8 mouse cellular contexts compared by ENCODE assay signal in genomic region chr2:32914896-32915295, GRCm38 (mm10). TPM values are rescaled to one million over a fixed set of nuclear protein-coding genes. Genes with fewer than 3 reads are reported as not detected.
A peak's percentile ranks its signal among the peaks of the same experiment; 100 is the strongest.
DNase-seq lines count a peak whose midpoint lies in the region; ATAC-seq and TF ChIP-seq lines count a peak whose summit lies in the region.

No protein-coding gene starts in this region.

- H3K4me3 ChIP-seq in forebrain, embryonic 10.5 days: no peak overlapping the region
- no peak overlapping the region for H3K4me3 ChIP-seq in forebrain, embryonic 13.5 days
- H3K4me3 ChIP-seq in embryonic facial prominence, embryonic 15.5 days (replicated peaks): no peak overlapping the region
- H3K4me3 ChIP-seq in heart, postnatal 0 days (ENCODE audit: low read depth, low read length): no peak overlapping the region

- H3K27ac ChIP-seq in forebrain, embryonic 10.5 days: peak overlapping the region; percentile 76
- no peak overlapping the region for H3K27ac ChIP-seq in forebrain, embryonic 13.5 days
- peak overlapping the region; percentile 78 for H3K27ac ChIP-seq in embryonic facial prominence, embryonic 15.5 days (replicated peaks)
- peak overlapping the region; percentile 92 for H3K27ac ChIP-seq in heart, postnatal 0 days (ENCODE audit: low read depth)

- ATAC-seq in forebrain, embryonic 13.5 days: no peak; the same call in 1 of the 2 replicates
- peak; percentile 71 for ATAC-seq in embryonic facial prominence, embryonic 15.5 days (ENCODE audit: insufficient number of reproducible peaks, low FRiP score, low TSS enrichment, low read depth)
- ATAC-seq in heart, postnatal 0 days (ENCODE audit: insufficient read depth, low read depth): peak; percentile 92
- ATAC-seq in CD4-positive, CD25-positive, alpha-beta regulatory T cell, adult 4 months: no peak
- ATAC-seq in granulocyte monocyte progenitor cell, adult 5-6 weeks (replicated peaks; ENCODE audit: poor library complexity, severe bottlenecking): no peak

- H3K27me3 ChIP-seq in forebrain, embryonic 10.5 days (ENCODE audit: poor library complexity, severe bottlenecking): peaks cover 25% of the 10 kb centered on the region
- H3K27me3 ChIP-seq in forebrain, embryonic 13.5 days: peaks cover 9% of the 10 kb centered on the region; the same call in 1 of the 2 replicates
- H3K27me3 ChIP-seq in embryonic facial prominence, embryonic 15.5 days: no peaks in the 10 kb centered on the region
- H3K27me3 ChIP-seq in heart, postnatal 0 days (ENCODE audit: control insufficient read depth, insufficient read depth, low read length): no peaks in the 10 kb centered on the region

- H3K4me2 ChIP-seq in forebrain, embryonic 13.5 days: no peak overlapping the region
- H3K4me2 ChIP-seq in embryonic facial prominence, embryonic 15.5 days (replicated peaks): no peak overlapping the region
- H3K4me2 ChIP-seq in heart, postnatal 0 days (ENCODE audit: low read depth, low read length): no peak overlapping the region

- no peak for DNase-seq in forebrain, embryonic 10.5 days (ENCODE audit: extremely low spot score, low spot score)
- DNase-seq in heart, postnatal 0 days (ENCODE audit: low spot score): peak; percentile 92
- DNase-seq in kidney, postnatal 14 days: peak; percentile 83
- DNase-seq in lung, postnatal 36 days: peak; percentile 79

- TF ChIP-seq CTCF in heart, postnatal 0 days (IDR thresholded peaks at IDR 0.05; ENCODE audit: low read depth): no peak

- peaks cover 45% of the 10 kb centered on the region for H3K36me3 ChIP-seq in forebrain, embryonic 10.5 days (replicated peaks)
- H3K36me3 ChIP-seq in forebrain, embryonic 13.5 days (ENCODE audit: poor library complexity, severe bottlenecking): peaks cover 38% of the 10 kb centered on the region
- peaks cover 64% of the 10 kb centered on the region for H3K36me3 ChIP-seq in embryonic facial prominence, embryonic 15.5 days
- peaks cover 44% of the 10 kb centered on the region for H3K36me3 ChIP-seq in heart, postnatal 0 days (replicated peaks; ENCODE audit: control insufficient read depth, insufficient read depth, low read length)

- no peak overlapping the region for H3K9ac ChIP-seq in forebrain, embryonic 13.5 days
- H3K9ac ChIP-seq in embryonic facial prominence, embryonic 15.5 days: no peak overlapping the region
- H3K9ac ChIP-seq in heart, postnatal 0 days (replicated peaks; ENCODE audit: low read depth, low read length): peak overlapping the region; percentile 61

- H3K9me3 ChIP-seq in forebrain, embryonic 10.5 days: no peaks in the 10 kb centered on the region
- no peaks in the 10 kb centered on the region for H3K9me3 ChIP-seq in forebrain, embryonic 13.5 days (replicated peaks)
- no peaks in the 10 kb centered on the region for H3K9me3 ChIP-seq in embryonic facial prominence, embryonic 15.5 days (replicated peaks)
- H3K9me3 ChIP-seq in heart, postnatal 0 days (replicated peaks; ENCODE audit: control insufficient read depth, low read length): no peaks in the 10 kb centered on the region

- TF ChIP-seq EP300 in heart, postnatal 0 days (IDR thresholded peaks at IDR 0.05; ENCODE audit: low read depth): 0 out of 2 replicates have a peak, but pooled peaks have one; percentile 44

- WGBS in forebrain, embryonic 10.5 days: 38% methylated on average over 3 of the region's 3 CpGs
- 63% methylated on average over 3 of the region's 3 CpGs for WGBS in forebrain, embryonic 13.5 days
- 43% methylated on average over 3 of the region's 3 CpGs for WGBS in embryonic facial prominence, embryonic 15.5 days
- WGBS in heart, postnatal 0 days: 3% methylated on average over 3 of the region's 3 CpGs

- H3K4me1 ChIP-seq in forebrain, embryonic 10.5 days: peaks cover 26% of the 10 kb centered on the region
- no peaks in the 10 kb centered on the region for H3K4me1 ChIP-seq in forebrain, embryonic 13.5 days
- peaks cover 29% of the 10 kb centered on the region for H3K4me1 ChIP-seq in embryonic facial prominence, embryonic 15.5 days
- H3K4me1 ChIP-seq in heart, postnatal 0 days (ENCODE audit: control insufficient read depth, insufficient read depth): peaks cover 14% of the 10 kb centered on the region

RNA-seq across cellular contexts. Expression of gene Fam129b, which starts 39.0 kb away (rescaled TPM):
- polyA plus RNA-seq in forebrain, embryonic 10.5 days (2016; fragmentation: Nextera tagmentation; extraction: Ambion mirVana): 22.8 and 25.3 TPM in 2 replicates
- polyA plus RNA-seq in forebrain, embryonic 13.5 days (2015; fragmentation: Nextera tagmentation; extraction: Ambion mirVana): 21.1 and 23.7 TPM in 2 replicates
- polyA plus RNA-seq in embryonic facial prominence, embryonic 15.5 days (2015; fragmentation: Nextera tagmentation; extraction: Ambion mirVana): 103 and 111 TPM in 2 replicates
- 59.6 and 60.1 TPM in 2 replicates for total RNA-seq in heart, postnatal 0 days (2014; rRNA removed; ENCODE audit: low replicate concordance)
- polyA plus RNA-seq in heart, postnatal 0 days (2015; fragmentation: Nextera tagmentation; extraction: Ambion mirVana): 25.2 and 25.3 TPM in 2 replicates
- polyA plus RNA-seq in CD4-positive, CD25-positive, alpha-beta regulatory T cell, adult 4 months (2017; shearing (Covaris generic)): 1 to 10 TPM in 1 of 2 experiments, under 1 TPM in 1; 0.97 to 1.0 TPM
- 7.9 and 20.5 TPM in 2 replicates for total RNA-seq in granulocyte monocyte progenitor cell, adult 5-6 weeks (2014; fragmentation: Nextera tagmentation)
- total RNA-seq in granulocyte monocyte progenitor cell, adult 5-6 weeks (2017): 6.2 and 9.6 TPM in 2 replicates

RNA-seq across cellular contexts. Expression of gene Rpl12, which starts 46.5 kb away (rescaled TPM):
- 192 and 197 TPM in 2 replicates for polyA plus RNA-seq in forebrain, embryonic 10.5 days (2016; fragmentation: Nextera tagmentation; extraction: Ambion mirVana)
- polyA plus RNA-seq in forebrain, embryonic 13.5 days (2015; fragmentation: Nextera tagmentation; extraction: Ambion mirVana): 111 and 118 TPM in 2 replicates
- polyA plus RNA-seq in embryonic facial prominence, embryonic 15.5 days (2015; fragmentation: Nextera tagmentation; extraction: Ambion mirVana): 141 and 176 TPM in 2 replicates
- 242 and 255 TPM in 2 replicates for total RNA-seq in heart, postnatal 0 days (2014; rRNA removed; ENCODE audit: low replicate concordance)
- polyA plus RNA-seq in heart, postnatal 0 days (2015; fragmentation: Nextera tagmentation; extraction: Ambion mirVana): 76.9 and 80.1 TPM in 2 replicates
- 100 to 1,000 TPM in 1 of 2 experiments, 10 to 100 TPM in 1; 43.5 to 613 TPM for polyA plus RNA-seq in CD4-positive, CD25-positive, alpha-beta regulatory T cell, adult 4 months (2017; shearing (Covaris generic))
- total RNA-seq in granulocyte monocyte progenitor cell, adult 5-6 weeks (2014; fragmentation: Nextera tagmentation): 3,079 and 3,298 TPM in 2 replicates
- total RNA-seq in granulocyte monocyte progenitor cell, adult 5-6 weeks (2017): 2,139 and 2,991 TPM in 2 replicates

RNA-seq across cellular contexts. Expression of gene Lrsam1, which starts 46.5 kb away (rescaled TPM):
- polyA plus RNA-seq in forebrain, embryonic 10.5 days (2016; fragmentation: Nextera tagmentation; extraction: Ambion mirVana): 6.6 and 8.0 TPM in 2 replicates
- polyA plus RNA-seq in forebrain, embryonic 13.5 days (2015; fragmentation: Nextera tagmentation; extraction: Ambion mirVana): 14.8 and 15.5 TPM in 2 replicates
- 13.1 and 15.3 TPM in 2 replicates for polyA plus RNA-seq in embryonic facial prominence, embryonic 15.5 days (2015; fragmentation: Nextera tagmentation; extraction: Ambion mirVana)
- 5.9 and 12.0 TPM in 2 replicates for total RNA-seq in heart, postnatal 0 days (2014; rRNA removed; ENCODE audit: low replicate concordance)
- polyA plus RNA-seq in heart, postnatal 0 days (2015; fragmentation: Nextera tagmentation; extraction: Ambion mirVana): 5.4 and 5.6 TPM in 2 replicates
- 10 to 100 TPM in 1 of 2 experiments, 1 to 10 TPM in 1; 5.5 to 11.1 TPM for polyA plus RNA-seq in CD4-positive, CD25-positive, alpha-beta regulatory T cell, adult 4 months (2017; shearing (Covaris generic))
- total RNA-seq in granulocyte monocyte progenitor cell, adult 5-6 weeks (2014; fragmentation: Nextera tagmentation): 9.6 and 14.7 TPM in 2 replicates
- 2.8 and 3.2 TPM in 2 replicates for total RNA-seq in granulocyte monocyte progenitor cell, adult 5-6 weeks (2017)

Comparison
In these comparisons a context has a peak if more than half of its experiments do, and no peak if none do; other contexts are left out.
1. ATAC-seq: peak in embryonic facial prominence, embryonic 15.5 days (single experiment) and heart, postnatal 0 days (single experiment); none in forebrain, embryonic 13.5 days (single experiment), CD4-positive, CD25-positive, alpha-beta regulatory T cell, adult 4 months (single experiment) and granulocyte monocyte progenitor cell, adult 5-6 weeks (single experiment).
2. RNA of gene Fam129b, which starts 39.0 kb away (polyA plus RNA-seq): 103 to 111 TPM in embryonic facial prominence, embryonic 15.5 days, 22.8 to 25.3 TPM in forebrain, embryonic 10.5 days, 25.2 to 25.3 TPM in heart, postnatal 0 days and 21.1 to 23.7 TPM in forebrain, embryonic 13.5 days; 0.97 to 1.0 TPM in CD4-positive, CD25-positive, alpha-beta regulatory T cell, adult 4 months; every median in the first group is over 10 times any median in the second.